Mouse (Mus musculus): Measurements from ENCODE around the gene Hspa1a.

GRCm38 (mm10) chr17:34947606-34948005 is 24.4 kb downstream of the Hspa1a start:
- TF ChIP-seq CTCF (IDR thresholded peaks at IDR 0.05; ENCODE audit: insufficient read depth, low read depth, low read length) (no peak), POLR2A (IDR thresholded peaks at IDR 0.05; ENCODE audit: insufficient read depth, low read depth, low read length) (no peak)

Measured in olfactory bulb, adult 2 months (tissue).